12 mouse cellular contexts compared by ENCODE assay signal in genomic region chr2:17838859-17839581, GRCm38 (mm10).
DNase-seq lines count a peak whose midpoint lies in the region; ATAC-seq and TF ChIP-seq lines count a peak whose summit lies in the region.
"Had no signal": no experiment of that assay in that cellular context is flagged by ENCODE, and none has a peak within 500 bp of the region (broad histone marks: within the 10 kb centered on the region; RNA-seq: fewer than 3 reads in every experiment).

No protein-coding gene starts in this region.

- no peaks in the 10 kb centered on the region for H3K36me3 ChIP-seq in hindbrain, embryonic 11.5 days (ENCODE audit: control insufficient read depth, insufficient read depth, low read length)
- no peaks in the 10 kb centered on the region for H3K36me3 ChIP-seq in midbrain, postnatal 0 days (ENCODE audit: insufficient read depth, low read length)
- H3K36me3 ChIP-seq: lung, embryonic 15.5 days had no signal

- DNase-seq in cerebellum, postnatal 10 days, result peak; percentile 60 to 76
- no peak for DNase-seq in cerebellum, adult 8-10 months
- peak; percentile 80 for DNase-seq in embryo, embryonic 10 days (ENCODE audit: low spot score)
- DNase-seq in hindbrain, embryonic 11.5 days (ENCODE audit: low spot score), result peak; percentile 72
- peak; percentile 85 for DNase-seq in midbrain, postnatal 0 days (ENCODE audit: low spot score)
- no peak for DNase-seq in kidney, postnatal 10 days
- no peak for DNase-seq in kidney, postnatal 36 days
- DNase-seq: kidney, adult 2 months had no signal

- no peak for TF ChIP-seq CTCF in midbrain, postnatal 0 days (IDR thresholded peaks at IDR 0.05)

- no peaks in the 10 kb centered on the region for H3K9me3 ChIP-seq in hindbrain, embryonic 11.5 days (ENCODE audit: control insufficient read depth, low read length)
- no peaks in the 10 kb centered on the region for H3K9me3 ChIP-seq in midbrain, postnatal 0 days (ENCODE audit: low read length)
- H3K9me3 ChIP-seq: lung, embryonic 15.5 days had no signal

- H3K4me1 ChIP-seq in hindbrain, embryonic 11.5 days (replicated peaks; ENCODE audit: control insufficient read depth, insufficient read depth, low read length), result peaks cover 2% of the 10 kb centered on the region; the same call in 1 of the 2 replicates
- H3K4me1 ChIP-seq in midbrain, postnatal 0 days (ENCODE audit: insufficient read depth, low read length), result peaks cover 16% of the 10 kb centered on the region; the same call in 1 of the 2 replicates

- H3K27ac ChIP-seq in hindbrain, embryonic 11.5 days (ENCODE audit: low read depth, low read length), result no peak overlapping the region
- H3K27ac ChIP-seq in midbrain, postnatal 0 days (ENCODE audit: low read depth, low read length), result no peak overlapping the region

- peak; percentile 80 for ATAC-seq in hindbrain, embryonic 11.5 days (ENCODE audit: low FRiP score)
- ATAC-seq in midbrain, postnatal 0 days (ENCODE audit: low FRiP score), result peak; percentile 73
- no peak for ATAC-seq in CD4-positive, CD25-positive, alpha-beta regulatory T cell, adult 4 months
- ATAC-seq: Patski had no signal

- H3K4me2 ChIP-seq in hindbrain, embryonic 11.5 days (replicated peaks; ENCODE audit: low read depth, low read length), result peak overlapping the region; percentile 22; the same call in 1 of the 2 replicates
- H3K4me2 ChIP-seq in midbrain, postnatal 0 days (ENCODE audit: low read depth, low read length, poor library complexity, severe bottlenecking), result peak overlapping the region; percentile 32; the same call in 1 of the 2 replicates
- H3K4me2 ChIP-seq: heart, embryonic 11.5 days; lung, embryonic 15.5 days had no signal

- 33% methylated on average over 20 of the region's 20 CpGs for WGBS in hindbrain, embryonic 11.5 days
- WGBS in midbrain, postnatal 0 days, result 10% methylated on average over 20 of the region's 20 CpGs

- no peak overlapping the region for H3K4me3 ChIP-seq in hindbrain, embryonic 11.5 days (ENCODE audit: low read depth, low read length)
- no peak overlapping the region for H3K4me3 ChIP-seq in midbrain, postnatal 0 days (ENCODE audit: low read depth, low read length)
- H3K4me3 ChIP-seq: lung, embryonic 15.5 days had no signal

- 0 out of 2 replicates have a peak, but pooled peaks cover 2% of the 10 kb centered on the region for H3K27me3 ChIP-seq in hindbrain, embryonic 11.5 days (ENCODE audit: control insufficient read depth, insufficient read depth, low read length)
- H3K27me3 ChIP-seq in midbrain, postnatal 0 days (ENCODE audit: insufficient read depth, low read length), result no peaks in the 10 kb centered on the region
- H3K27me3 ChIP-seq: lung, embryonic 15.5 days had no signal

- 0 out of 2 replicates have a peak overlapping the region, but pooled peaks have one; percentile 4 for H3K9ac ChIP-seq in hindbrain, embryonic 11.5 days (ENCODE audit: low read depth, low read length)
- 0 out of 2 replicates have a peak overlapping the region, but pooled peaks have one; percentile 13 for H3K9ac ChIP-seq in midbrain, postnatal 0 days (replicated peaks; ENCODE audit: low read length, poor library complexity, severe bottlenecking)
- H3K9ac ChIP-seq: lung, embryonic 15.5 days had no signal

Comparison
In these comparisons a context has a peak if more than half of its experiments do, and no peak if none do; other contexts are left out.
1. DNase-seq: peak in cerebellum, postnatal 10 days (2 of 2), embryo, embryonic 10 days (single experiment), hindbrain, embryonic 11.5 days (single experiment) and midbrain, postnatal 0 days (single experiment); none in cerebellum, adult 8-10 months (single experiment), kidney, postnatal 10 days (single experiment) and kidney, postnatal 36 days (0 of 2).